Mouse (Mus musculus) adrenal gland, postnatal 14 days (tissue): ENCODE data around the gene Lrp10. TPM values are rescaled to one million over a fixed set of nuclear protein-coding genes. Genes with fewer than 3 reads are reported as not detected.

Experiments used
- DNase-seq: peaks from one replicate; pipeline ENCODE4 v3.0.0; 2021; ENCODE audit warnings: mixed read lengths
- long read RNA-seq, 2 experiments: library from polyadenylated mRNA; stranded (forward); transcript quantifications; one replicate each; pipeline ENCODE4 v2.0.0; 2021
- total RNA-seq: library from RNA; stranded (reverse); gene quantifications from 2 replicates; pipeline ENCODE4 v1.2.3, GENCODE M21; 2021

Gene Lrp10
- total RNA-seq: 92.0 and 92.5 TPM in 2 replicates
- long read RNA-seq, experiment 1, full-length matches to known transcripts: 170 of 211 reads
- long read RNA-seq, experiment 1, partial matches to known transcripts: 30 of 211 reads
- long read RNA-seq, experiment 1, other reads (novel, unspliced or antisense): 11 of 211 reads
- long read RNA-seq, experiment 2, full-length matches to known transcripts: 93 of 125 reads
- long read RNA-seq, experiment 2, partial matches to known transcripts: 25 of 125 reads
- long read RNA-seq, experiment 2, other reads (novel, unspliced or antisense): 7 of 125 reads

DNA sequence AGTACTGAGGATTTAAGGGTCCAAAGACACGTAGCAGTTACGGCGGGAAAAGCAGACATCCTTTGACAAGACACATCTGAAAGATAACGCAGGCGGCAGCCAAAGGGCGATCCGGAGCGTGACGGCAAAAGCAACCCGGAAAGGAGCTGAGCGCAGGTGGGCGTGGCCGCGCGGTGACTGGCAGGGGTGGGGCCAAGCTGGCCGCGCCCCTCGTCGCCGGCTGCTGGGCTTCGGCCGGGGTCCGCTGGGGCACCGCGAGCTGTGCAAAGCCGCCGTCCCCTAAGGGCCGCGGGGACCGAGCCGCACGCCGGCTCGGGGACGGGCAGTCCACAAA is at the start of gene Lrp10:
Gene Lrp10 (plus strand): TSS at position 179 of the 334 bp plus-strand sequence.
- DNase-seq: peak; percentile 95

DNA sequence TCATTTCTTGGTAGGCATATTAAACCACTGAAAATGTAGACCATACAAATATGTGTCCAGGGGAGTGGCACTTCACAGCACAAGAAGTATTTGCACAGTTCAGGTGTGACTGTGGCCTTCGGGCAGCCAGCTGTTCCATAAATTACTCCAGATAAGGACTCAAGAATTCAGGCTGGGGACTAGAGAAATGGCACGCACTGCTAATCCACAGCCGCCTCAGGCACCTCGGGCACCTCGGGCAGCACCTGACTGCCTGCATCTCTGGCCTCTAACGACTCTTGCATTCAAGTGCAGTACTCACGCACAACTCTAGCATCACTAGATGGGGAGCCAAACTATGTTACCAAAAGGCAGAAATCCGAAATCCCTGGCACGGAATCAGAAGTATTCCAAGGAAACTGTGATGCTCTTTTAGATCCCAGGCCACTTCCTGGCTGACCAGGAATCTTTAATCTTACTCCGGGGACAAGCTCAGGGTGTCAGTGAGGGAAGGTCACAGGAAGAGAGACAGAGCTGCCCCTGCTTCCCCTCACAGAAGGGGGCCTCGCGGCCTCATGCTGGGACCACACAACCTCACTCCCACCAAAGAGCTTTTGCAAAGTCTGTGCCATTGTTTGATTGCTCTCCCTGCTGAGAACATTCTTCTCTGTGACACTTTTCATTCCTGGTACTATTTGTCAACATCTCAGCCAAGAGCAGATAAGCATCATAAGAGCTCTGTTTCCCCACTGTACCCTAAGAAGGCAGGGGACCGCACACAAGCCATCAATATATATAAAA is 48.5 kb upstream of the Lrp10 start:
- DNase-seq: no peak

DNA sequence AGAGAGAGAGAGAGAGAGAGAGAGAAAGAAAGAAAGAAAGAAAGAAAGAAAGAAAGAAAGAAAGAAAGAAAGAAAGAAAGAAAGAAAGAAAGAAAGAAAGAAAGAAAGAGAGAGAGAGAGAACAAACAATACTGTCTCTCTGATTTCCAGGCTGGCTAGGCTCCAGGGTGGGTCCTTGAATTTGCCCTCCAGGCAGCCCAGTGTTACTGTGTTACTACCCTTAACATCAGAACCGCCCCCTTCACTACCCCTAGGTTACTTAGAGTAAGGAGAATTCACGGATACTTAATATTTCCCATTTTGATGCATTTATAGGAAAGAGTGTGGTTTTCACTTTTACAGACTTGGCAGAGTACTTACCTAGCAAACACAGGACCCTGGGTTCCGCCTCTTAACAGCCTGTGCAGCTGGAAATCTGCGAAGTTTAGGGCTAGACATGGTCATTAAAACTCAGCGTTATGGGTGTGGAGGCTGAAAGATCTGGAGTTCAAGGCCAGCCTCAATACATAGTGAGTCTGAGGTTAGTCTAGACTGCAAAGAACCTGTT is 47.6 kb upstream of the Lrp10 start:
- DNase-seq: no peak

- DNase-seq: peak; percentile 27
Observed at GRCm38 (mm10) chr14:54416830-54417229, 47.1 kb upstream of the Lrp10 start.

GRCm38 (mm10) chr14:54417623-54418081 is 46.3 kb upstream of the Lrp10 start, which contains the start of gene Slc7a7:
Gene Slc7a7 (minus strand): TSS chr14:54417780.
- DNase-seq: peak; percentile 54

DNA sequence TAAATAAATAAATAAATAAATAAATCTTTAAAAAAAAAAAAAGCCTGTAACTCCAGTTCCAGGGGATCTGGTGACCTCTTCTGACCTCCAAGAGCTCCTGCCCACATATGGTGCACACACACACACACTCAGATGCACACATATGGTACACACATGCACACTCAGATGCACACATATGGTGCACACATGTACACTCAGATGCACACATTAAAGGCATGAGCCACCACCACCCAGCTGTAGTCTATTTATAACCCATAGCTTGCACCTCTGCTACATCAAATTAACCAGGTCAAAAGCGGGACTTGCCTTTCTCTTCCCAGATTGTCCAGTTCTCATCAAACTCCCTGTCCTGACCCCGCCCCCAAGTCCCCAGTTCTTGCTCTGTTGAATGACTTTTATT is 42.9 kb upstream of the Lrp10 start:
- no peak for DNase-seq

DNA sequence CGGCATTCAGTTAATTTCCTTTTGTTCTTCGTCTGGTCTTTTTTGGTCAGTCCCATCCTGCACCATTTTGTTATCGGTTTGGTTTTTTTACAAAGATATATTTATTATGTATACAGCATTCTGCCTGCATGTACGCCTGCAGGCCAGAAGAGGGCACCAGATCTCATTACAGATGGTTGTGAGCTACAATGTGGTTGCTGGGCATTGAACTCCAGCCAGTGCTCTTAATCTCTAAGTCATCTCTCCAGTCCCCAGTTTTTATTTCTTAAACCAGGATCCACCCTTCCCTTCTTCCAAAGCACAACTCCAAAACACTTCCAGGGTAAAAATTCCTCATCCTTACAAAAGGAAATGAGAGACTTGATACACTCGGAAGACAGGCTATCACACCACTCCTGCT is 40.5 kb upstream of the Lrp10 start:
- peak; percentile 57 for DNase-seq

DNA sequence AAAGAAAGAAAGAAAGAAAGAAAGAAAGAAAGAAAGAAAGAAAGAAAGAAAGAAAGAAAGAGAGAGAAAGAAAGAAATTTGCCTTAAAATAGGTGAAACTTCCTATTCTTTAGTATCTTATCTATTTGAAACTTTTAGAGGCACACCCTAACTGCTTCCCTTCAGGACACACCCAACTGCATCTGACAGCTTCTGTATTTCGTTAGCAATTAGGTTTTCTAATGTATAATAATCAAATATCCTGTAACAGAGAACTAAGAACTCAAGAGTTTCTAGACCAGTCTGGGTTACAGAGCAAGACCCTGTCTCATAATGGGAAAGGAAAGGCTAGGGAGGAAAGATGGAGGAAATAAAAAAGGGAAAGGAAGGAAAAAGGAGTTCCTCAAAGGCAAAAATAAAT is 39.3 kb upstream of the Lrp10 start:
- DNase-seq: no peak

GRCm38 (mm10) chr14:54425540-54425939 is 38.4 kb upstream of the Lrp10 start:
- no peak for DNase-seq

DNA sequence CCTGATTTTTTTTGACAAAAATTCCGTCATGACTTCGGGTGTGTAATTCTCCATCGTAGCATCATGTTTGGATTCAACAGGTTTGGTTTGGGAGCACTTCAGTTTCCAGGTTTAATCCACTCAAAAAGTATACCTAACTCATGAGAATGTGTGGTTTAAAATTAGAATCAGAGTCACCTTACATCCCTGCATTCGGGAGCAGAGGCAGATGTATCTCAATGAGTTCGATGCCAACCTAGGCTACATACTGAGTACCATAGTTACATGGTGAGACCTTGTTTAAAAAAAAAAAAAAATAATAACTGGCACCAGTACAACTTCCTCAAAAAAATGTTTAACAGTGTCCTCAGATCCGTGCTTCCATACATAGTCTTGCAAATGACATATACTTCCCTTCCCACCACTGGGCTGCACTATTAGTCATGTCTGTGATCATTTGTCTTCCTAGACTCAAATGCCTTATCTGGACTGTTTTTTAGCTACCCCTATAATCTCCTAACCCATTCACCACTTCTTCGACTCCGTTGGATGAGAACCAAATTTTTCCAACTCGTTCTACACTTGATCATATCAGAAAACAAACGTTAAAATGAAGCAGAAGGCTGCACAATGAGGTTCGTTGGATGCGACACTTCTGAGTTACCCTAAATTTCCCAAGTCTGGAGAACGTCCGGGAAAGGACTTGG is 37.8 kb upstream of the Lrp10 start:
- DNase-seq: no peak

DNA sequence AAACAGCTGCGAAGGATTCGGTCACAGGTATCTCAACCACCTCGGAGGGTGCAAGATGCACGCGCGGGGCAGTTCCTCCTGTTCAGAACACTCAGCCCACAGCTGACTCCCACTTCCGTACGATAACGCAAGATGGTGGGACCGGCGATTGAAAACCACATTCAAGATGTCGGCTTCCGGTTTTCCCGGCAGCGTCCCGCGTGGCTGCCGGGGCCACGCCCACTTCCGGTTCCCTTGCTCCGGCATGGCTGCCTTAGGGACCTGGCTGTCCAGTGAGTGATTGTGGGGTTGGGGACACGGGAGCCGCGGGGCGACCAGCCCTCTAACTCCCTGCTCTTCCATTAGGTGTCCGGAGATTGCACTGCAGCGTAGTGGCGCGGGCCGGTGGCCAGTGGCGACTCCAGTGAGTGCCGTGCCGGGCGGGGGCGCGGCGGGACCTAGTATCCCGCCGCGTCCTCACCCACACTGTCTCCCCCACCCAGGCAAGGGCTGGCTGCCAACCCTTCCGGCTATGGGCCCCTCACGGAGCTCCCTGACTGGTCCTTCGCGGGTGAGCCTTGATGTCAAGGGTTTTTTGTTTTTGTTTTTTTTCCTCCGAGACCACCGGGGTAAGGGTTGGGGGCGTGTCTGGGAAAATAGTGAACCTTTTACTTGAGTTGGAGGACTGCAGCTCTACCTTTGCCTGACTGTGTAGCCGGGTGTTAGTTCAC is 37.1 kb upstream of the Lrp10 start, which contains the start of gene Mrpl52:
Gene Mrpl52 (plus strand): TSS at position 221 of the 710 bp plus-strand sequence.
- peak; percentile 96 for DNase-seq

- DNase-seq: no peak
Observed at GRCm38 (mm10) chr14:54427696-54428095, 36.2 kb upstream of the Lrp10 start.

DNA sequence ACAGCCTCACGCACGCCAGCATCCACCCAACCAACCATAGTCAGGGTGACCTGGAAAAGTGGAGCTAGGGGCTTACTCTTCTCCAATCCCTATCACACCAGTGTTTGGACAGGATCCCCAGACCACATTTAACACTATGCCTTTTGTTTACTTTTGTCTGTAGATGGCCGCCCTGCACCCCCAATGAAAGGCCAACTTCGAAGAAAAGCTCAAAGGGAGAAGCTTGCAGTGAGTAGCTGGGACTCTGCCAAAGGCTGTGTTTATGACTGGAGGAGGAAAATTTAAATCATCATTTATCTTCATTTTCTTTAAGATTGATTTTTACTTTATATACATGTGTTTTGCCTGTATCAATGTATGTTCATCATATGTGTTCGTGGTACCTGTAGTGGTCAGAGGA is 35.5 kb upstream of the Lrp10 start:
- DNase-seq: no peak

- no peak for DNase-seq
Observed at GRCm38 (mm10) chr14:54429332-54430093, 34.4 kb upstream of the Lrp10 start.

GRCm38 (mm10) chr14:54430406-54431145 is 33.4 kb upstream of the Lrp10 start:
- DNase-seq: peak; percentile 52

GRCm38 (mm10) chr14:54431334-54432077 is 32.4 kb upstream of the Lrp10 start, which contains the start of gene Mmp14:
Gene Mmp14 (plus strand): TSS chr14:54431612.
- DNase-seq: peak; percentile 91

DNA sequence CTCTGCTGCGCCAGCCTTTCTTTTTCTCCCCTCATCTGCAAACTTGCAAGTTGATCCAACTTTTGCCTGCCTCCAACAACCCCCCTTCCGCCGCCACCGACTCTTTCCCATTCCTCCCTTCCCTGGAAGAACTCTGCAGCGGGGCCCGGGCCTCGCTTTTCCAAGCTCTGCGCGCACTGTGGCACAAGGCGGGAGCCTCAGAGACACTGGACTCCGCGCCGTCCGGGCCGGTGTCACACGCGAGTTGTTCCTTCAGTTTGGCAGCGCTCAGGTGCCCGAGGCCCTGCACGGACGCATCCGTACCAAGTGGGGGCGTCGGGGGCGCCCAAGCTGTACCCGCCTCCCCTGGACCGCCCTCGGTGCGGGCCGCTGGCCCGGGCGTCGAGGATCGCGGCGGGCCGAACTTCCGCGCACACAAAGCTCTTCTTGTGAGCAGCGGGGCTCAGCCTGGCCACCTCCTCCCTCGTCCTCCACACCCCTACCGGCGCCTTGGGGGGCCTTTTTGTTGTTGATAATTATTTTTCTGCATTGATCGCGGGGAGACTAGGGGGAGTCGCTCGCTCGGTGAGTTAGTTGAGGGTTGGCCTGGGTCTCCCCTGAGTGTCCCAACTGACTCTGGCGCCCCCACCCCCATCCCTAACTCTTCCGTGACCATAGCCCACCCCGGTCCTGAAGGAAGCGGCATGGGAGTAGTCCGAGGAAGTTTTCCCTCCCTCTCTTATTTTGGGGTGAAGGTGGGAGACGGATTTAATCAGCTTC is 31.7 kb upstream of the Lrp10 start:
- DNase-seq: peak; percentile 79
